Mouse (Mus musculus) small intestine, adult 2 months (tissue): ENCODE data around the gene Tmem38b.

Experiments used
- CTCF ChIP-seq: fragments of 200-500 bp; IDR thresholded peaks from 2 replicates; pipeline ENCODE4 v1.5.1; 2012; ENCODE audit warnings: low read depth, mild to moderate bottlenecking, control low read depth, inconsistent platforms, low read length, moderate library complexity, mixed read lengths; ENCODE audit not compliant: insufficient replicate concordance, insufficient read length; ENCODE audit errors: extremely low read depth
- POLR2A ChIP-seq: fragments of 200-500 bp; IDR thresholded peaks from 2 replicates; pipeline ENCODE4 v1.6.1; 2012; ENCODE audit warnings: low read depth, mild to moderate bottlenecking, control low read depth, inconsistent platforms, low read length, moderate library complexity

DNA sequence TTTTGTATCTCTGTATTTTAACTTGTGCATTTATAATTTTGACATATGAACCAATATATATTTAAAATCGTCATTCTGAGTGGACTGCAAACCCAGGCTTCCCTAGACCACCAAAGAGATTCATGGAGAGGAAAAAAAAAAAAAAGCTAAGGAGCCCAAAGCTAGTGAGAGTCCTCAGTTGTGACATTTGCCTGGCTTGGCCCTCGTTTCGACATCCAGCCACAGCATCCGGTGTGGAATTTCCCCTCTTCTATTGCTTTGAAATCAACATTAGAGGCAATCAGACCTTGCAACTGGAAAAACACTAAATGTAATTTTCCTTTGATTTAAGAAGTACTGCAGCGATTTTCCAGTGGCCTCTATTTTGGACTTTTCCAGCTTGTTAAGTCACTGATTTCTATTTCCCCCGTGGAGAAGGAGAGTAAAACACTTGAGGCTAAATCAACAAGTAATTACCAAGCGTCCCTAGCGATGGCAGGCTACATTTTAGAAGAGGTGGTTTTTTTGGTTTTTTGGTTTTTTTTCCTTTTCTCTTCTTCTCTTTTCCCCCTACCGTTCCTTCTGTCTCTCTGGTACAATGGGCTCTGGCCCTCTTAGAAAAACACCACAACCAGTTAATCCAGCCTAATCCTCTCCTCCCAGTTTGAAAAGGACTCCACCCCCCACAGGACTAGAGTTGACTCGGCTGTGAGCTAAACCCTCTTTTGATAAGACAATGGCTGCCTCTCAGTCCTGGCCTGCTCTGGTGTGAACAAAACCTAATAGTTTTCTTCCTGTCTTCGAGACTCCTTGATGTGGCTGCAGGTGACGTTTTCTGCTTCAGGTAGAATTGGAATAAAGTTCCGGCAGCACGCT, 43.4 kb upstream of the Tmem38b start:
- TF ChIP-seq POLR2A (no peak), CTCF (no peak)
